Mouse (Mus musculus): ENCODE measurements around the gene Desi1. TPM values are rescaled to one million over a fixed set of nuclear protein-coding genes. Genes with fewer than 3 reads are reported as not detected.
A peak's percentile ranks its signal among the peaks of the same experiment; 100 is the strongest.
"Not testable (repeated sequence)": the region's sequence is repeated elsewhere in the genome, so short reads cannot be mapped to it uniquely, and the experiment has no call there.

Gene Desi1
- total RNA-seq, 2 experiments from 2014 or later: 26.9 to 30.9 TPM

DNA sequence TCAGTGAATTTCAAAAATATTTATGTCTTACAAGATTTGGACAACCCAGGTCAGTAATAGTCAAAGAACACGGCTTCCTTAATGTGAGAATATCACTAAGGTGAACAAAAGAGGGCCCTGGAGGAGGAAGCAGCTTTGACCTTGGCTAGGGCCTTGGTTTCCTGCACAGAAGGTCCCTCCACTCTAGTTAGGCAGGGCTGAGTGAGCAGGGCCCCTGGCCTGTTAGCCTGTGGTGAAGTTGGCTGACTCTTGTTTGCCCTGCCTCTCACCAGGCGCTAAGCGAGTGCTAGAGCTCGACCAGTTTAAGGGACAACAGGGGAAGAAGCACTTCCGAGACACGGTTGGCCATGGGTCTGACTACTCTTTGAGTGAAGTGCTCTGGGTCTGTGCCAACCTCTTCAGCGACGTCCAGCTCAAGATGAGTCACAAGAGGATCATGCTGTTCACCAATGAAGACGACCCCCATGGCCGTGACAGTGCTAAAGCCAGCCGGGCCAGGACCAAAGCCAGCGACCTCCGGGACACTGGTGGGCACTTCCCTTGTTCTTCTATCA is 11.1 kb downstream of the Desi1 start:
- intact Hi-C loops (cut with DNase I): no loop called here
- DNase-seq: no peak

DNA sequence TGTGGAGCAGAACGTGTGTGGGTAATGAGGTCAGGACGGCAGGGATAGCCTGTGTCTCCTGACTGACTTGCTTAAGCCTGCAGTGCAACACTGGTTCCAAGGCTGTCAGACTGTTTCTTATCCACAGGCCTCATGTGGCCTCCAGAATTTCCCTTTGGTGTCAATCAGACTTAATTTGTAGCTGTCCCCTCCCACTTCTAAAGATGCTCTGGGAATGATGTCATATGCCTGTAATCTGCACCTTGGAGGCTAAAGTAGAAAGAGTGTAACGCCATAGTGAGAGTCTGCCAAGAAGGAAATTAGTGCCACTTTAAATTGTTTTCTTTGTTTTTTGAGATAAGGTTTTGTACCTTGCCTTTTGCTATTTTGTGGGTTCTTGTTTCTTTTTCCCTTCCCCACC is 14.4 kb downstream of the Desi1 start:
- intact Hi-C loops (cut with DNase I): no loop called here

DNA sequence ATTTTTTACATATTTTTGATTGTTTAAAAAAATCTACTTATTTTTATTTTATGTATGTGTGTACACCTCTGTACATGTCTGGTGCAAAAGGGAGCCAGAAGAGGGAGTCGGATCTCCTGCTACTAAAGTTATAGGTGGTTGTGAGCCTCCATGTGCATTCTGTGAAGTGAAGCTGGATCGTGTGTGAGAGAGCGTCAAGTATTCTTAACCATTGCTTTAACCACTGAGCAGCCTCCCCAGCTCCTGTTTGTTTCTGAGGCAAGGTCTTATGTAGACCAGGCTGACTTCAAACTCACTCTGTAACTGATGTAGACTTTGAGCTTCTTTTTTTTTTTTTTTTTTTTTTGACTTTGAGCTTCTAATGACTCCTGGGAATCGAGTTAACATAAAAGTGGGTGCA is 16.2 kb downstream of the Desi1 start:
- intact Hi-C loops (cut with DNase I): loop anchor here (2.0 kb wide), 1 partner anchor 29 kb away; the partner anchor contains the start of gene Snu13
- no peak for DNase-seq

More for the DNA sequence above, 14.4 kb downstream of the Desi1 start:
- no peak for DNase-seq

DNA sequence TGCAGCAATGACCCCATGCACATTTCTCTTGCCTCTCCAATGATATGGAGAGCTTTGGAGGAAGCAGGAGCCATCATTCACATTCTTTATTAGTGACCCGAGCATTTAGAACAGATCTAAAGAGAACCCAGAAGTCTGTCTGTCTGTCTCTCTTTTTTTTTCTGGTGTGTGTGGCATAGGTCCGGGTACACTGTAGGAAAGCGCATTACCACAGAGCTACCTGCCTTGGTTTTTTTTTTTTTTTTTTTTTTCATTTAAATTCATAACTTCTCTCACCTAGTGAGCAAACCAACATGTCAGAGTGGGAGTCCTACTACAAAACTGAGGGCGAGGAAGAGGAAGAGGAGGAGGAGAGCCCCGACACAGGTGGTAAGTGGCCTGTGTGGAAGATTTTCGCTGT is 16.8 kb downstream of the Desi1 start:
- intact Hi-C loops (cut with DNase I): loop anchor here (2.0 kb wide), 1 partner anchor 30 kb away; the partner anchor contains the start of gene Snu13
- no peak for DNase-seq

DNA sequence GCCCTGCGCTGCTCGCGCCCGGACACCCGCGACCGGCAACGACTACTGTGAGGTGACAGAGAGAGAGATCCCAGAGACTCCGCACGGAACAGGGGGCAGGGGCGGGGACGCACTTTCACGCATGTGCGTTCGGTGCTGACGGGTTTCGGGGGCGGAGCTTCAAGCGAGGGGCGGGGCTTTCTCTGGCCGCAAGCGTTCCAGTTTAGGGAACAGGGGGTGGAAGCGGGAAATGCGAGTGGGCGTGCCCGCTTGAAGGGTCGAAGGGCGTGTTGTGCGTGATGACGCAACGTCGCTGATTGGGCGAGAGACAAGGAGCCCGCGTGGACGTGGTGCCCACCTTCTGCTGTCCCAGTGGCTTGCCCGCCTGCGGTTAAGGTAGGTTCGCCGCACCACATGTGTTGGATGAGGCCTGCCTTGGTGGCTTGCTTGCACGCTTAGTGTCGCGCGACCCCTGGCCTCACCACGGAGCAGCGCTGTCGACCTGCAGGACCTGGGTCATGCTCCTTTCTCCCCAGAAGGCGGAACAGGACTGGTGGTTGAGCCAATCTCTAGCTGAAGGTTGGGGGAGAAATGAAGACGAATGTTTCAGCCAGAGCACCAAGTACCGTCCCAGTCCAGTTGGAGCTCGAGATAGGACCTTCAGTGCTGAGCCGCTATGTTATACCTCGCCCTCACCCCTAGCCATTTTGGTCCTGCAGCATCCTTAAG is 17.4 kb downstream of the Desi1 start:
- intact Hi-C loops (cut with DNase I): loop anchor here (2.0 kb wide), 1 partner anchor 31 kb away; the partner anchor contains the start of gene Snu13
- DNase-seq: peak; percentile 100

DNA sequence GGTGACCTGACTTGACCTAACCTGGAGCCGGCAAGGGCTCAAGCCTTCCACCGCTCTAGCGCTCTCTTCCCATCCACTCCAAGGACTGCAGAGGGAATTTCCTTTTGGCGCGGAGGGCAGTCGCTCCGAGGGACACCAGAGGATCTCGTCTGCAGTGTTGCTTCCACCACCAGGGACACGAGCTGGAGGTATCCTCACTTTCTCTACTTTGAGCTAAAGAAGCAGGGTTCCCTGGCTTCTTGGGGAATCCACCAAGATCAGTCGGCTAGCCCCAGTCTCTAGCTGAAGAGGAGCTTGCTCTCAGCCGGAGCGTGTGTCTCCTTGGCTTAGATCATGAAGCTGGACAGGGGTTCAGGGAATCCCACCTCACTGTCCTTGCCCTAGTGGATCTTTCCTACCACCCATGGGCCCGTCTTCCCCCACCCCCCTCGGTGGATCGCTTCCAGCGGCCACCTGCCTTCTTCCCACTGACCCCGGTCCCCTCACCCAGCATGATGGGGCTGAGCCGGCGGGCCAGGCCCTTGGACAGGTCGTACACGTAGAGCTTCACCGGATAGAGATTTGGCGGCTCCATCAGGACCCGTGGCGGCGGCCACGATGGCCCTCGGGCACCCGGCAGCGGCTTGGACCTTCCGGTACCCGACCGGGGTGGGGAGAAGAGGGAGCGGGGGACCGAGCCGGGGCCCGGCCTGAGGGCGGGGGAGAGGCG is 18.1 kb downstream of the Desi1 start:
- peak; percentile 25 to 35 for DNase-seq
- intact Hi-C loops (cut with DNase I): loop anchor here (2.0 kb wide), 1 partner anchor 31 kb away; the partner anchor contains the start of gene Snu13

DNA sequence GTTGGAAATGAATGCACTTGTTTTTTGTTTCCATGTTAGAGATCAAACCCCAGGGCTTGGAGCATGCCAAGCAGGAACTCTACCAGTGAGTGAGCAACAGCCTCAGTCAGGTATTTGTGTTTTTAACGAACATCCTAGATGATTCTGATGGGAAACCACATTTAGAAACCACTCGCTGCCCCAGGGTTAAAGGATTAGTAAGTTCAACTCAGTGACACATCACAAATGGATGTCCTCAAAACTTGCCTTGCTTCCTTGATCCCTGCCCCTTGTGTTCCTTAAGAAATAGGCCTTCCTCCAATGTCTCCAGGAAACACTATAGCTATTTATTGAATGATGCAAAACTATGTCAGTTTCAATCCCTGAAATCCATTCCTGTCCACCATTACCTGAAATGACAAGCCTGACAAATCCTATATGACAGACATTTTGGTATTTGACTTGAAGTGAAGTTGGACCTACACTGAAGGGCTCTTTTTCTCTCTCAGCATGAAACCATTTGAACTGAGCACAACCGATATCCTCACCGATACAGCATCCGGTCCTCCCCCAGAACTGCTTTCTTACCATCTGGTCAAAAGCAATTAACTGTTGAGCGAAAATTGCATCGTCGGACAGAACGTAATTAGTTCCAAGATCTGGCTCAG is 18.8 kb downstream of the Desi1 start:
- no peak for DNase-seq
- intact Hi-C loops (cut with DNase I): no loop called here

DNA sequence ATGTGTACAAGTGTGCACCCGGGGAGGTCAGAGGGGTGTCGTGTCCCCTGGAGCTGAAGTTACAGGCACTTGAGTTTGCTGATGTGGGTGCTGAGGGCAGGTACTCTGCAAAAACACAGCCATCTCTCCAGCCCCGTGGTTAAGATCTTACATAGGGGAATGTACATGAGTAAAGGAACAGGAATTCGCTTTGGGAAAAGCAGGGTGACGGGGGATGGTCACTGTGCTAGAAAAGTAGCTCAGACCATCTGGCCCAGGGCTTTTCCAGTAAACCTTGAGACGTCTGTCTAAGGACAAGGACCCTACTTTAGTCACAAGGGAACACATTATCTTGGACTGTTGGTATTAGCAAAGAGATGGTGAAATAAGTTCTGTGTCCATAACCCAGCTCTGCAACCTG is 21.7 kb downstream of the Desi1 start:
- DNase-seq: no peak
- intact Hi-C loops (cut with DNase I): no loop called here

DNA sequence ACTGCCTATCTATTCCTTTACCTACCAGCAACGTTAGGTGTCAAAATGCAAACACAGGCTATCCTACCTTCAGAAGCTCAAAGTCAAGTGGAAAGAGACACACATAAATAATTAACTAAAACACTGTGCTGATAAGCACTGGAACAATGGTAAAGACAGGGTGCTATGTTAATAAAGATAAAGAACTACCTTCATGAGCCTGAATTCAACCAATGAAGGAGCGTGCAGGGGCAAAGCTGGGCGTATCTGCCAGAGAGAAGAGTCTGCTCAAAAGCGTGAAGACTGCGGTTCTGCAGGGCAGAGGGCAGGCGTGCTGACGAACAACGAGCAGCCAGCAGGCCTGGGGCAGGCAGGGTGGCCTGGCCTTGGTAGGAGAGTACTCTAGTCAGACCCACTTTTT is 29.4 kb downstream of the Desi1 start:
- intact Hi-C loops (cut with DNase I): no loop called here
- DNase-seq: no peak

DNA sequence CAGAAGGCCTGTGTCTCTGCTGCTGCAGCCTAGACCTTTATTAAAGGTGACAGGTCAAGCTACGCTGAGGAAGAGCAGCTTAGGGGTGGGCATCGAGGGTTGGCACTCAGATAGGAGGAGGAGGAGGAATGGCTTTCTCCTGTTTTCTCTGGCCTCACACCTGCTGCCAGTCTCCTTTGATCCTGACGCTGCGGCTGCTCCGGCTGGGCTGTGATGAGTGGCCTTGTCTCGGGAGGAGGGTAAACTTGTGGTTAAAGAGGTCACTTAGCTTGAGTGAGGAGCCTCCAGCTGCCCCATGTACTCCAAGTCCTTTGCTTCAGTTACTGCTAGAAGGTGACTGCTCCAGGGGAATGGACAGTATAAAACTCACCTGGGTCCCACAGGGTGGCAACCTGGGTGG is 39.7 kb downstream of the Desi1 start:
- intact Hi-C loops (cut with DNase I): no loop called here
- no peak for DNase-seq

DNA sequence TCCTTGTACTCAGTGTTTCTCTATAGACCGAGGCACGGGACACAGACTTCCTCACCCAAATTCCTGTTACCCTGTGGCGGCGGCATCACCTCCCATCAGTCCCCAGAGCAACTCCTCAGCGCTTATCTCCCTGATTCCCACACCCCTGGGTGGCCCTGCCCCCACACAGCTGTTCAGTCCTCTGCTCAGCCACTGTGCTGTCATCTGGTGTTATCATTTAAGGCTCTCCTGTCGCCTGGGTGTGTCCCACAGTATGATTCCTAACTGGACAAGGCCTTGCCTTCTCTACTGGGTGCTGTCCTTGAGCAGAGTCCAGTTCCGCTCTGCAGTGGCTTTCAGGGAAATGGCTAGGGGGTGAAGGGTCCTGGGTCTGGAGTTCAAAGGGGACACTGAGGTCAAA is 43.1 kb downstream of the Desi1 start:
- peak in 1 of 2 experiments; percentile 14 for DNase-seq
- intact Hi-C loops (cut with DNase I): no loop called here

DNA sequence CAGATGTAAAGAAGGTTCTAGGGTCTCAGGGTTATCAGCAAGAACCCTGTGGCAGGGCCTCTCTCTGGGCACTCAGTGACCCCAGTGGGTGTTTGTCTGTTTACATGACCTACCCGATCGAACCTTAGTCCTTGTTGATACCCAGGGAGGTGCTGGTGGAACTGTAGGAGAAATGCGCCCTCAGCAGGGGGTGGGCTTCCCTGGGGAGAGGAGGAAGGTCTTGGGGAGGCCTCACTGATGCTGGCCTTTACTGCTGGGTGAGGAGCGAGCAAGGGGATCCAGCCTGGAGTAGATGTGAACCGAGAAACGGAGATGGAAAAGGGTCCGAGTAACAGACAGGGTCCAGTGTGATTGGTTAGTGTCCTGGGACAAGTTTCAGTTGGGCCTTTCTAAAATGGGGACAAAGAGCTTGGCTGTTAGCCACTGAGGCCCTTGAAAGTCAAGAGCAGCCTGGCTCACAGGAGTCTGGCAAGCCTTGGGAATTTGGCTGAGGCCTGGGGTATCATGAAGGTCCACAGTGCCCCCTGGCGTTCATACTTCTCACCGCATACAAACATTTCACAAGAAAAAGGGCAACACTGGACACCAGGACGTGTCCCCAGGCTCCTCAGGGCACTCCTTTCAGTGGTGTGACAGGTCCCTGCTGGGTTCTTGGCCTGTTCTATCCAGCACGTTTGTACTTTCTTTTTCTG is 44.1 kb downstream of the Desi1 start:
- intact Hi-C loops (cut with DNase I): loop anchor here (1.0 kb wide), 3 partner anchors 29 to 160 kb away; partner anchors contain the start of gene Pmm1
- peak; percentile 86 to 87 for DNase-seq

DNA sequence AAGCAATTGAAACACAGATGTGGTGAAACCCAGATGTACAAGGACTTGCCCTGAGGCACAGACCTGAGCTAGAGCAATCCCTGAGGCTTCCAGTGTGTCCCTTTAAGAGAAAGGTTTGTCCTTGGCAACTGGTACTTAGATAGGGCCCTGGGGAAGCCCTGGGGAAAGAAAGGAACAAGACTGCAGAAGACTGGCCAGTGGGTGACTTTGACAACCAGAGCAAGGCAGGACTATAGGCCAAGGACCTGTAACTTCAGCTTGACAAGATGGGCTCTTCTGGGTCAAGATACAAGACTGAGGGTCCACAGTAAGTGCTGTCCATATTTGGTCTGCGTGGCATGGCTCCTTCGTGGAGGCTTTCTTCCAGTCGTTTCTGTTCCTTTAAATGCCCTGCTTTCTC is 46.0 kb downstream of the Desi1 start, which contains the start of gene Xrcc6:
Gene Xrcc6, plus strand, starts transcription at position 190 of the 400 bp plus-strand sequence.
- no peak for DNase-seq
- intact Hi-C loops (cut with DNase I): no loop called here

DNA sequence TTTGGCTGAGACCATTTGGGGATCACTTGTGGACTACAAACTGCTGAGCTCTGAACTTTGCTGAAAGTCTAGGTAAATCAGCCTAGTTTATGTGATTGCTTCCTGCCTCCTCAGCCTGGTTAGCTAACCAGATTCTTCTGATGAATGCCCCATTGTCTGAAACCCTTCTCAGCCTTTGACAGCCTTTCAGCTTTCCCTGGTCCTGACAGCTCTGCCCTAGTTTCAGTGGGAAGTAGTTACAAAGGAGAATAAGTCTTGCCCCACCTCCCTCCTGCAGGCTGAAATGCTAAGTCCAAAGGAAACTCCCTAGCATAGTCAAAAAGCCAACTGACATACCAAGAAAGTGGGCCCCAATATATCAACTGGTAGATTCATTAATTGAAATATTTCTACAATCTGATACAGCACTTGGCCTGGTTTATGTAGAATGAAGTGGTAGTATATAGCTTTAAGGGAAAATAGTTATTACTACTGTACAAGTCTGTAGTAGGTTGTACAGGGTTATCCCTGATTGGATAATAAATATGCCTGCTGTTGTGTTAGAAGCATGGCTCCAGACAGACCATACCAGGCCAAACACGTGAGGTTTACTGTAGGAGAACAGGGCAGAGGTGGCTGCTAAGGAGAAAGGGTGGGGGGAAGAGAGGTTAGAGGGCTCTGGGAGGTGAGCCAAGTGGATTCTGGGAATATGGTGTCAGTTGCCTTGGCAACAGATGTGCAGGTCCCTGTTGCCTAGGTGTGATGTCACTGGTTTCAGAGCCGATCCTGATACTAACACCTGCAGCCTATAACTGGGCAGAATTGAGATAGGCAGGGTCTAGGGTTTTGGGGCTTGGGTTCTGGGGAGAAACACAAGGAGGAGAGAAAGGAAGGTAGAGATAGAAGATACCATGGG is 48.1 kb downstream of the Desi1 start:
- DNase-seq: no peak
- intact Hi-C loops (cut with DNase I): no loop called here

DNA sequence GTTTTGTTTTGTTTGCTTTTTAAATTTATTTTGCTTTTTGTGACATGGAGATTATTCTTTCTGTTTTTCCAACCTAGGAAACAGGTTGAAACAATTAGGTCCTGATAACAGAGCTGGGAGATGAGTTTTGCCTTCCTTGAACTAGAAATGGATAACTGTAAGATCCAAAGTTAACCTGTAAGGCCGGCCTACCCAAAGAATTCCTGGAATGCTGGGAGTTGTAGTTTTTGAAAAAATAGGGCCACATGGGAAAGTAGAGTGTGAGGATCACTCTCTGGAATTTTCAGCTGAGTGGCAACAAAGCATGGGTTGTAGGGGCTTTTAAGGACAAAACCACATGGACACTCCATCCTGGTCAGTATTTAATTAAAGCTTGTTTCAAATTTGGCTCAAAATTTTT is 51.5 kb downstream of the Desi1 start:
- intact Hi-C loops (cut with DNase I): no loop called here
- no peak for DNase-seq

DNA sequence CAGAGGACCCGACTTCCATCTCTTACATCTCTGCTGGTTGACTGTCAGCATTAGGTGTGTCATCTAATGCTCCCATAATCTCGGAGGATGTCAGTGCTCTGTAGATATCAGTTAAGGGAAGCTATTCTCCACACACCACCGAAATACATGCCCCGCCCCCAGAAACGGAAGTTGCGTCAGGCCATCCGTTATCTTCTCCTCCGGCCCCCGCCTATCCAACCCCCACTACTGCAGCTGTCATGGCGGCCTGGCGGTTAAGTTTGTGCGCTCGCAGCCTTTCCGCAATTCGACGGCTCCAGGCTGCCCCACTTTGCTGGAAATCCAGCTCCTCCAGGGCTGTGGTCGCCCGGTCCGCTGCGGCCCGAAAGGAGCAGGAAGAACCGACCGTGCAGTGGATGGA is 53.3 kb downstream of the Desi1 start, which contains the start of gene 1700029P11Rik:
Gene 1700029P11Rik, plus strand, starts transcription at position 220 of the 400 bp plus-strand sequence.
- no peak for DNase-seq
- intact Hi-C loops (cut with DNase I): no loop called here

DNA sequence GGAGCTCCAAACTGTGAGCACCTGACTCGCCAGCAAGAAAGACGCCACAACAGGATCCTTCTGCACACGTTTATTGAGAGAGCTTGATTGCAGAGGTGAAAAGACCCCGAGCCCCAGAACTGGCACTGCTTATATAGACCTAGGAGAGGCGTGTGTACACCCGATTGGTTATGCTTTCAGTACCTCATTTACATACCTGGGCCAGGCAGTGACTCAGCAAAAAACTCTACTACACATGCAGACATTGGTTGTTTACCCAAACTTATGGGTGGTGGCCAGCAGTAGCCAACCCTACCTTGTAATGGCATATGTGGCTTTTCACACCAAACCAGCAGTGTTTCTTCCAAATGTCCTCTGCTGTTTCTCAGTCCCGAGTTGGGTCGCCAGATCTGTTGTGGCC is 58.5 kb downstream of the Desi1 start:
- DNase-seq; intact Hi-C loops (cut with DNase I): not testable (repeated sequence)

DNA sequence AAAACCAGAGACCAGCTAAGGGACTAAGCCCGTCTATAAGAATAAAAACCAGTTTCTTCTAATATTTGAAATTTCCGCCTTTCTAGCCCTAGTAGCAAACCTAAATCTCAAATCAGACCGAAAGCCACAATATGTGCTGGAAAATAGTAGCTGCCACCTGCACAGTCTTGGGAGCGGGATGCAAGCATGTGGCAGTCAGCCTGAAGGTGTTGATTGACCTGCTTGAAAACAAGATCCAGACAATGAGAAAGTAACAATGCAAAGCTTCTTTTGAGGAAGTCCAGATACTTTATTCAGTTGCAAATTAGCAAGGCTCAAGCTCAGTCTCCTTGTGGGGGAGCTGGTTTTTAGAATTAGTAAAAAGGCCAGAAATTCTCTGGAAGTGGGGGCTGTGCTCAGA is 63.2 kb downstream of the Desi1 start:
- DNase-seq; intact Hi-C loops (cut with DNase I): not testable (repeated sequence)

DNA sequence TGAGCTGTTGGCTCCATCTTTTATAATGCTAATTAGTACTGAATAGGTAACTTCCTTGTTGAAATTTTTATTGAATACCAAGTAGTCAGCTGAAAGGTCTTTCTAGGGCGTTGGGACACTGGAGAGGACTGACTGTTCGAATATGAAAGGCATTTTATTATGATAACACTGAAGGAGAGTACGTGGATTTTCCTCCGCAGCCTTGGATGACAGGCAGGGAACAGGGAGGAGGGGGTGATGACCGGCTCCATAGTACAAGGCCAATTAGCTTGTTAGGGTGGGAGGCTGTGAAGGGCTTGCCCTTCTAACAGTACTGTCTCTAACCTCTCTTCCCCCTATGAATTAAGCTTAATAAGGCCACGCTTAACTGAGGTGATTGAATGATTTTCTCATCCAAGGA is 64.0 kb downstream of the Desi1 start:
- intact Hi-C loops (cut with DNase I); DNase-seq: not testable (repeated sequence)
